Mouse (Mus musculus) heart, postnatal 0 days (tissue): Measurements from ENCODE around the gene Nhlh1.

ENCODE experiments used
- CTCF ChIP-seq: IDR thresholded peaks from 2 replicates; pipeline ENCODE4 v1.5.1; 2016; ENCODE audit warnings: antibody characterized with exemption, control low read depth, low read depth
- EP300 ChIP-seq: IDR thresholded peaks from 2 replicates; pipeline ENCODE4 v1.6.1; 2016; ENCODE audit warnings: antibody characterized with exemption, low read depth

DNA sequence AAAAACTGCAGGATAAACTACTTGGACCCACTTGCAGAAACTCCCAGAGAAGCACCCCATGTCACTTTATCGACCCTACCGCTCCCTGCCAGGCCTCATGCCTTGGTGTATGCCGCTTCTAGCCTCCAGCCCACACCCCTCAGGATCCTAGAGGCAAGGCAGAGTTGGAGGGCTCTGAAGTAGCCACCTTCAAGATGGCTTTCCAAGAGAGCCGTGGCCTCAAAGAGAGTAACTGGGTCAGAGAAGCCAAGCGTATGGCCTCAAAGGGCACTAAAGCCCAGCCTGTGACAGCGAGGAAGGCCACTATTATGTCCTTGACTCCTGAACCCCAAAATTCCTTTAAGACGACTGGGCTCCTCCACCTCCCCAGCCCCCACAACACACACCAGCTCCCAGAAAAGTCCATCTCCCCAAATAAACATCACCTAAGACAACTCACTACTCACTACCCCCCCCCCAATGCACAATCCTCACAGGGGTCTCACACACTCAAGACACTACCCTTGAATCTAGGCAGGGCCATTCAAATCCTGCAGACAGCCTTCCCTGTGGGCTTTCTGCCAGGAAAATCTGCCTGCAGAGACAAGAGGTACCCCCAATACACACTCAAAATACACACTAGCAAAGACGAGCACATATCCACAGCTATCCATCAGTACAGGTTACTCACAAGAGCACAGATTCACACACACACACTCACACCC lies 32.0 kb downstream of the Nhlh1 start:
- no peak for TF ChIP-seq CTCF
- no peak for TF ChIP-seq EP300
